ENCODE assay signal across 8 mouse cellular contexts in the genomic region with DNA sequence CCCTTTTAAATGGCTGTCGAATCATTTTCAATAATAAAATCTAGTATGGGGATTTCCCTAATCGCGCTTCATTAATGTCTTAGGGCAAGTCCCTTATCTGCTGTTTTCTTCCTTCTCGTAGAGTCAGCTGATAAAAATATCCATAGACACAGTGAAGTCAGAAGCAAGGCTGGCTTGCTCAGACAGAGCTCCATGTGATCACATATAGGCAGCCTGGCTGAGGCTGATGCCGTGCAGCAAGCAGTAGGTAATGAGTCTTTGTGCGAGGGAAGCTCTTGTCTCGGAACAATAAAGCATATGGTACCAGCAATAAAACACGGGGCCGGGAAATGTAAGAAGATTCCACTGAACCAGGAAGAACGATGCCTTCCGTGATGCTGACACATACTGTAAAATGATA.
DNase-seq lines count a peak whose midpoint lies in the region; ATAC-seq and TF ChIP-seq lines count a peak whose summit lies in the region.

No protein-coding gene starts in this region.

- no peaks in the 10 kb centered on the region for H3K9me3 ChIP-seq in forebrain, embryonic 10.5 days
- no peaks in the 10 kb centered on the region for H3K9me3 ChIP-seq in intestine, postnatal 0 days (ENCODE audit: control insufficient read depth)
- no peaks in the 10 kb centered on the region for H3K9me3 ChIP-seq in midbrain, embryonic 14.5 days (ENCODE audit: control insufficient read depth, low read length)

- DNase-seq in brain, adult 2 months (ENCODE audit: low read depth, low spot score): peak; percentile 89
- DNase-seq in forebrain, embryonic 10.5 days (ENCODE audit: extremely low spot score, low spot score): peak; percentile 22
- DNase-seq in midbrain, embryonic 14.5 days: peak; percentile 87
- no peak for DNase-seq in heart, postnatal 4 days
- no peak for DNase-seq in spleen, postnatal 10 days (ENCODE audit: low spot score in 2 of 2)
- no peak for DNase-seq in gastrocnemius, postnatal 25 days

- H3K4me2 ChIP-seq in intestine, postnatal 0 days (replicated peaks; ENCODE audit: low read depth): 0 out of 2 replicates have a peak overlapping the region, but pooled peaks have one; percentile 13
- H3K4me2 ChIP-seq in midbrain, embryonic 14.5 days (ENCODE audit: low read length): peak overlapping the region; percentile 49

- WGBS in forebrain, embryonic 10.5 days: 62% methylated on average over 11 of the region's 11 CpGs
- 37% methylated on average over 11 of the region's 11 CpGs for WGBS in intestine, postnatal 0 days
- 18% methylated on average over 11 of the region's 11 CpGs for WGBS in midbrain, embryonic 14.5 days

- peak; percentile 28; the same call in 1 of the 2 replicates for ATAC-seq in intestine, postnatal 0 days
- peak; percentile 87 for ATAC-seq in midbrain, embryonic 14.5 days (ENCODE audit: low FRiP score, low TSS enrichment)
- no peak for ATAC-seq in monocyte, adult 5-6 weeks (replicated peaks; ENCODE audit: insufficient number of reproducible peaks, low FRiP score, low TSS enrichment, poor library complexity, severe bottlenecking)

- TF ChIP-seq CTCF in intestine, postnatal 0 days (IDR thresholded peaks at IDR 0.05; ENCODE audit: low read depth): no peak

- no peaks in the 10 kb centered on the region for H3K27me3 ChIP-seq in forebrain, embryonic 10.5 days (ENCODE audit: poor library complexity, severe bottlenecking)
- H3K27me3 ChIP-seq in intestine, postnatal 0 days (replicated peaks; ENCODE audit: control insufficient read depth, insufficient read depth, low read length): no peaks in the 10 kb centered on the region
- no peaks in the 10 kb centered on the region for H3K27me3 ChIP-seq in midbrain, embryonic 14.5 days (ENCODE audit: control insufficient read depth, insufficient read depth, low read length)

- no peaks in the 10 kb centered on the region for H3K36me3 ChIP-seq in forebrain, embryonic 10.5 days (replicated peaks)
- no peaks in the 10 kb centered on the region for H3K36me3 ChIP-seq in intestine, postnatal 0 days (ENCODE audit: control insufficient read depth, insufficient read depth)
- H3K36me3 ChIP-seq in midbrain, embryonic 14.5 days (ENCODE audit: control insufficient read depth, insufficient read depth, low read length): no peaks in the 10 kb centered on the region

- H3K4me1 ChIP-seq in forebrain, embryonic 10.5 days: peaks cover 43% of the 10 kb centered on the region
- no peaks in the 10 kb centered on the region for H3K4me1 ChIP-seq in intestine, postnatal 0 days (replicated peaks; ENCODE audit: control insufficient read depth, insufficient read depth, low read length)
- peaks cover 13% of the 10 kb centered on the region for H3K4me1 ChIP-seq in midbrain, embryonic 14.5 days (ENCODE audit: control insufficient read depth, insufficient read depth, low read length)

- no peak overlapping the region for H3K4me3 ChIP-seq in forebrain, embryonic 10.5 days
- H3K4me3 ChIP-seq in intestine, postnatal 0 days (ENCODE audit: low read depth, low read length): no peak overlapping the region
- H3K4me3 ChIP-seq in midbrain, embryonic 14.5 days (replicated peaks; ENCODE audit: low read depth, low read length): peak overlapping the region; percentile 41

- peak overlapping the region; percentile 67 for H3K27ac ChIP-seq in forebrain, embryonic 10.5 days
- H3K27ac ChIP-seq in intestine, postnatal 0 days (ENCODE audit: low read depth, low read length): no peak overlapping the region
- peak overlapping the region; percentile 86 for H3K27ac ChIP-seq in midbrain, embryonic 14.5 days (replicated peaks; ENCODE audit: low read depth, low read length)

- H3K9ac ChIP-seq in intestine, postnatal 0 days (ENCODE audit: low read depth, low read length): no peak overlapping the region
- peak overlapping the region; percentile 54 for H3K9ac ChIP-seq in midbrain, embryonic 14.5 days (replicated peaks; ENCODE audit: low read length)

Comparison
In these comparisons a context has a peak if more than half of its experiments do, and no peak if none do; other contexts are left out.
1. DNase-seq: peak in brain, adult 2 months (single experiment), forebrain, embryonic 10.5 days (single experiment) and midbrain, embryonic 14.5 days (single experiment); none in heart, postnatal 4 days (single experiment), spleen, postnatal 10 days (0 of 2) and gastrocnemius, postnatal 25 days (single experiment).